Mouse (Mus musculus) testis, adult 2 months (tissue): ENCODE results near the gene Nt5dc1.

Experiments
- CTCF ChIP-seq: fragments of 200-500 bp; IDR thresholded peaks from 2 replicates; pipeline ENCODE4 v1.5.1; 2012; ENCODE audit warnings: low read depth, mild to moderate bottlenecking, inconsistent platforms, low read length, moderate library complexity; ENCODE audit not compliant: control insufficient read depth, insufficient read depth, insufficient replicate concordance
- POLR2A ChIP-seq: fragments of 200-500 bp; IDR thresholded peaks from 2 replicates; pipeline ENCODE4 v1.6.1; 2012; ENCODE audit warnings: low read depth, mild to moderate bottlenecking, inconsistent platforms, low read length, moderate library complexity; ENCODE audit not compliant: control insufficient read depth

DNA sequence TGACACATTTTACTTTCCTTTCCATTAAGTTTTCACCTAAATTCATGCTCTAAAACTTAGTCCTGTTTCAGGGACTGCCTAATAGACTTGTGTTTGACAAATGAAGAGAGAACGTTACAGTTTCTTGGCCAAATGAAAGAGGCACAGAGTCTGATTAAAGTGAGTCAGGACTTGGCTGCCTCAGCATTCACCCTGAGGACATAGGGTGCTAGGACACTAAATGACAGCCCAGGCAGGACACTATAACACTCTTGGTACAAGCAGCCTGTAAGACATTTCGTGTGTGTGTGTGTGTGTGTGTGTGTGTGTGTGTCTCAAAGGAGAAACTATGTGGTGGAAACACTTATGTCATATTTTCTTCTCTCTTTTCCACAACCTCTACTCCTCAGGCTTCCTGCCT lies 172.2 kb downstream of the Nt5dc1 start:
- TF ChIP-seq CTCF: no peak
- no peak for TF ChIP-seq POLR2A
